Mouse (Mus musculus): Measurements from ENCODE around the gene Rassf8. TPM values are rescaled to one million over a fixed set of nuclear protein-coding genes. Genes with fewer than 3 reads are reported as not detected.

The Rassf8 gene
- polyA plus RNA-seq, 1 experiment from 2014 or later, result 7.4 TPM

GRCm38 (mm10) chr6:145864171-145864570 is 117.6 kb downstream of the Rassf8 start:
- peak overlapping the region; percentile 76 for H3K4me3 ChIP-seq
- peak overlapping the region; percentile 95 for H3K4me2 ChIP-seq
- peaks cover 42% of the 10 kb centered on the region for H3K4me1 ChIP-seq
- no peaks in the 10 kb centered on the region for H3K36me3 ChIP-seq
- peak overlapping the region; percentile 74 for H3K27ac ChIP-seq (replicated peaks)
- WGBS, result 2% methylated on average over 8 of the region's 8 CpGs
- H3K27me3 ChIP-seq (replicated peaks), result peaks cover 42% of the 10 kb centered on the region
- H3K9me3 ChIP-seq, result no peaks in the 10 kb centered on the region
- peak overlapping the region; percentile 89 for H3K9ac ChIP-seq
- no peak for ATAC-seq (ENCODE audit: extremely low read depth, insufficient number of reproducible peaks, low FRiP score, low TSS enrichment)

GRCm38 (mm10) chr6:145865289-145865885 is 118.8 kb downstream of the Rassf8 start, which contains the start of gene Bhlhe41:
Bhlhe41 (minus strand) TSS chr6:145865558.
- Histone ChIP-seq H3K4me1 (peaks cover 50% of the 10 kb centered on the region), H3K9me3 (no peaks in the 10 kb centered on the region), H3K27ac (replicated peaks) (peak within 1 kb of the TSS; percentile 91), H3K9ac (peak within 1 kb of the TSS; percentile 89), H3K4me2 (peak within 1 kb of the TSS; percentile 95), H3K4me3 (peak within 1 kb of the TSS; percentile 76), H3K27me3 (replicated peaks) (peaks cover 42% of the 10 kb centered on the region), H3K36me3 (no peaks in the 10 kb centered on the region)
- WGBS, result under 1% methylated on average over 52 of the region's 57 CpGs
- peak; percentile 35; the same call in 1 of the 2 replicates for ATAC-seq (ENCODE audit: extremely low read depth, insufficient number of reproducible peaks, low FRiP score, low TSS enrichment)

GRCm38 (mm10) chr6:145865886-145866851 is 119.6 kb downstream of the Rassf8 start:
- Histone ChIP-seq H3K36me3 (no peaks in the 10 kb centered on the region), H3K27ac (replicated peaks) (peak overlapping the region; percentile 91), H3K9ac (peak overlapping the region; percentile 89), H3K4me3 (peak overlapping the region; percentile 76), H3K27me3 (replicated peaks) (peaks cover 42% of the 10 kb centered on the region), H3K4me2 (peak overlapping the region; percentile 95), H3K9me3 (no peaks in the 10 kb centered on the region), H3K4me1 (peaks cover 54% of the 10 kb centered on the region)
- ATAC-seq (ENCODE audit: extremely low read depth, insufficient number of reproducible peaks, low FRiP score, low TSS enrichment), result peak; percentile 45; the same call in 1 of the 2 replicates
- WGBS, result under 1% methylated on average over 69 of the region's 69 CpGs

- Histone ChIP-seq H3K4me1 (peaks cover 59% of the 10 kb centered on the region), H3K4me3 (peak overlapping the region; percentile 76; the same call in 1 of the 2 replicates), H3K27ac (replicated peaks) (peak overlapping the region; percentile 91), H3K36me3 (no peaks in the 10 kb centered on the region), H3K9me3 (no peaks in the 10 kb centered on the region), H3K9ac (peak overlapping the region; percentile 89), H3K4me2 (peak overlapping the region; percentile 95), H3K27me3 (replicated peaks) (peaks cover 40% of the 10 kb centered on the region)
- 59% methylated on average over 3 of the region's 3 CpGs for WGBS
- ATAC-seq (ENCODE audit: extremely low read depth, insufficient number of reproducible peaks, low FRiP score, low TSS enrichment), result no peak
These were observed 120.6 kb downstream of the Rassf8 start for GRCm38 (mm10) chr6:145867111-145867510.

Other genes starting within 250 kb of the Rassf8 start
- 8.7 and 10.1 TPM in 2 replicates for gene Lmntd1, start 132.4 kb upstream of the Rassf8 start, polyA plus RNA-seq (2015; fragmentation: Nextera tagmentation; extraction: Ambion mirVana)
- 0.10 TPM in 1 of 2 replicates, not detected in the other for gene Tuba3b, start 131.0 kb upstream of the Rassf8 start, polyA plus RNA-seq (2015; fragmentation: Nextera tagmentation; extraction: Ambion mirVana)
- gene Bhlhe41, start 118.8 kb downstream of the Rassf8 start, polyA plus RNA-seq (2015; fragmentation: Nextera tagmentation; extraction: Ambion mirVana), result 4.9 and 6.6 TPM in 2 replicates
- gene Sspn, start 184.9 kb downstream of the Rassf8 start, polyA plus RNA-seq (2015; fragmentation: Nextera tagmentation; extraction: Ambion mirVana), result 53.4 and 57.1 TPM in 2 replicates